Mouse (Mus musculus): ENCODE results near the gene Map6.

Gene Map6

DNA sequence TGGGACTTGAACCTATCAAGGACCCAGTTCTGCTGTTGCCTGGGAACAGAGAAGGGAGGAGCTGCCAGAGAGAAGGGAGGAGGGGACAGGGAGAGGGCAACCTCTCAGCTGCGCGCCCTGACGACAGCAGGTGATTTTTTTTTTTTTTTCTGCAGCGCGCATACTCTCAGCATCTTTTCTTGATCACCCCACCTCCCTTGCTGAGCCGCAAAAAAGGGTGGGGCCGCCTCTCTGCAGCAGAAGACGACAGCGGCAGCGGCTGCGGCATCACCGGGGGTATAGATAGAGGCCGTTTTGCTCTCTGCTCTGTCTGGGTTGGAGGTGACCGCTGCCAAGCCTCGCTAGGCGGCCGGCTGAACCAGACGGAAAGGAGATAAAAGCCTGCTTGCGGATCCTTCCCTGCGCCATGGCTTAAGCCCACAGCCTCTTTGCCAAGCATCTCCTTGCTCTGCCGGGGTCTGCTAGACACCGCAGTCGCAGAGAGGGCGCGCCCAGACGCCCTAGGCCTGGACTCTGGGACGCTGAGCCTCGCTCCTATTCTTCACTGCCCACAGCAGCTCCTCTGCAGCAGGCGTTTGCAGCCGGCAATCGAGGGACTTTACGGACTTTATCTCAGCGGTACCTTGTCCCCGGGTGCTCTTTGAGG lies at the start of gene Map6:
Map6 (plus strand) TSS at position 197 of the 646 bp plus-strand sequence.
- no peak for DNase-seq (ENCODE audit: extremely low spot score, low read depth, low spot score)

DNA sequence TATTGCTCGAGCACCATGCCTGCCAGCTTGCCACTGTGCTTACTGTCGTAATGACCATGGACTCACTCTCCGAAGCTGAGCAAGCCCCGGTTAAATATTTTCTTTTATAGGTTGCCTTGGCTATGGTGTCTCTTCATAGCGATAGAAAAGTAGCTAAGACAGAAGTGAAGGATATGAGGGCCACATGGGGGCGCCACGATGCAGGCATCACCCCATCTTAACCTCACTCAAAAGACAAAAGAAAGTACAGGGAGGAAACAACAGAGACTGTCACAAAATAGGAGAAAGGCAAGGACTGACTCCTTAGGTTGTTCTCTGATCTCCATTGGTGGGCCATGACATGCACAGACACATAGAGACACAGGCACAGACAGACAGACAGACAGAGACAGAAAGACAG lies 43.0 kb upstream of the Map6 start:
- DNase-seq (ENCODE audit: extremely low spot score, low read depth, low spot score) = no peak

DNA sequence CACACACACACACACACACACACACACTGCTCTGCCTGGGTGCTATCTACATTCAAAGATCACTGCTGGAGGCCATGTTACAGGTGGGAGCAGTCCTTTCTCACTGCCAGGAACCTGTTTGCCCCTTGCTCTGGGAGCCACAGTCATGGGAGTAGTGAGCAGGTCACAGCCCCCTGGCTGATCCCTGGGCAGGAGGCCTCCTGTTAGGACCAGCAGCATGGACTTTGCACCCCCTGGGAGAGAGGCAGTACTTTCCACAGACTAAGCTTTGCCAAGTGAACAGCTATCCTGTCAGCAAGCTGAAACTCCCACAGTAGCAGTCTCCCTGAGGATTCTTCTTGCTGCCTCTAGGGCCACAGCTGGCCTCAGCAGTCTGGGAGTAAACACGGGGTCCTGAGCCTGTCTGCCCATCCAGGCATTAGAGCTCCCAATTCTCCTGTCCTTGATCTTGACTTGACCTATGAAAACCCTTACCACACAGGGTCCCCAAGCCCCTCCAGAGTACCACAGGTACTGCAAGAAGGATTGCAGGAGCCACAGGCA lies 42.5 kb upstream of the Map6 start:
- DNase-seq (ENCODE audit: extremely low spot score, low read depth, low spot score) = no peak

DNA sequence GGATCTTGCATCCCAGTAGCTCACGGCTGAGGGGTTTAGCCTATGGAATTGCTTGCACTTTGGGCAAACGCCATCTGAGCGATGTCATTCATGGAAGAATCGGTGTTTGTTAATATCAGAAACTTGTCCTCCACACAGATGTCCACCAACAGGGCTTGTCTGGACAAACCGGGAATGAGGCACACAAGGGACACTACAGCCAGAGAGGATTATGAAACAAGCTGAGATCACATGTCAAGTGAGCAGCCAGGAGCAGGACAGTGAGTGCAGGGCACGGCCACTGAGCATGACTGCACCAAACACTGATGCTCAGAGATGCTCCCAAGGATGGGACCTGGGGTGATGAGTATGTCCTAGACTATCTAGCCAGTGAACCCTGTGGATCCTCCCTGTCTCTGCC lies 41.8 kb upstream of the Map6 start:
- DNase-seq (ENCODE audit: extremely low spot score, low read depth, low spot score) = no peak

DNA sequence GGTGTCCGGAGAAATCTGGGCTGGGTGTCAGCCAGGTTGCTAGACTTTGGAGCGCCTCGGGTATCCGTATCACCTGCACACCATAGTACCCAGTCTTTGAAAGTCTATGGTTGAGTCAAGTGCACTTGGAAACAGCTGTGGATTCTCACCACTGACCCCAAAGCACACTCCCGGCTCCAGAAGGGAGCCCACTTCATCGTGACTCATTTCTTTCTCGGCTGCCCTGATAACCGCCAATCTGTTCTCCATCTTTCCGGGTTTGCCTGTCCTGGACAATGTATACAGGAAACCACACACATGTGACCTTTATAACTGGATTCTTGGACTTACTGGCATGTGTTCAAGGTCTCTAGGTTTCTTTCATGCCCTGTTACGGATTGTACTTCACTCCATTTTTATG lies 40.6 kb upstream of the Map6 start:
- no peak for DNase-seq (ENCODE audit: extremely low spot score, low read depth, low spot score)

DNA sequence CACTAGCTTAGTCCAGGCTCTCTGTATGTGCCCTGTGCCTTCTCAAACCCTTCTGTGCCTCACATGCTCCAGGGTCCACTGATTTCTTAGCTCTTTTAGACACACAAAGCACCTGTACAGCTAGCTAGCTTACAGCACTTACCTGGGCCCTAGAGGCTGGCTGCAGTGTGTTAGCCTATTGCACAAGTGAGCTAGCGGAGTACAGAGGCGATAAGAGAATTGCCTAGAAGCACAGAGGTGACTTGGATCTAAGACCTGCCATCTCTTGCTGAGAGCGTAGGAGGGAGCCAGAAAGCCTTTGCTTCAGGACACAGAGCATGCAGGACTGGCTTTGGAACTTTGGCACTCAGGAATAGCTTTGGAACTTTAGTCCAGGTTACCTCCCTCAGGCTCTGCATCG lies 40.0 kb upstream of the Map6 start:
- no peak for DNase-seq (ENCODE audit: extremely low spot score, low read depth, low spot score)

DNA sequence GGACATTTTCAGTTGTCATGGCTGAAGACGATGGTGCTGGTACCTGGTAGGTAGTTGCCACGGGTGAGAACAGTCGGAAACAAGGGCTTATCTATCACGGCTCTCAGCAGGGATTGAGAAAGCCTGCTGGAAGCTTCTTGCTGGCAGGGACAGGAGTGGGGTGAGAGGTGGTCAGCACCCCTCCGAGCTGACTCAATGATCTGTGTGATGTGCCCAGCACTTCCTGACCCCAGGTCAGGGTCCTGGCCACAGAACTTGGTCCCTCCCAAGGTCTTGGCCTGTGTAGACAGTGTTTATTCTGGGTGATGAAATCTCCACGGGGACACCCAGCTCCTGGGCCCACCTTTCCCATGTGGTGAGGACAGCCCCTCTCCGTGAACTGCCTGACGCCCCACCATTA lies 38.4 kb upstream of the Map6 start:
- no peak for DNase-seq (ENCODE audit: extremely low spot score, low read depth, low spot score)

DNA sequence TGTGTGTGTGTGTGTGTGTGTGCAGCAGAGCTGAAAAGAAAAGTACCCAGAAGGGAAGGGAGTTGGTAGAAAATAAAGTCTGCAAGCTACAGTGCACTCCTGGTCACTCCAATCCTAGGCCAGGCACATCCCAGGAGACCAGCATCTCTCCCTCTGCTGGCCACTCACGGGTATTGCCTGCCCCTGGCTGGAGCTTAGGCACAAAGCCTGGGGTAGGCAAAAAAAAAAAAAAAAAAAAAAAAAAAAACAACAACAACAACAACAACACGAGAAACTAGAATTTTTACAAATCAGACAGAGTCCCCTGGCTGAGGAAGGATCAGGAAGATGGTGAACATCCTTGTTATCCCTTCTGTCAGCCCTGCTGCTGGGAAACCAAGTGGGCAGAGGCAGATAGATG lies 37.8 kb upstream of the Map6 start:
- DNase-seq (ENCODE audit: extremely low spot score, low read depth, low spot score) = no peak

DNA sequence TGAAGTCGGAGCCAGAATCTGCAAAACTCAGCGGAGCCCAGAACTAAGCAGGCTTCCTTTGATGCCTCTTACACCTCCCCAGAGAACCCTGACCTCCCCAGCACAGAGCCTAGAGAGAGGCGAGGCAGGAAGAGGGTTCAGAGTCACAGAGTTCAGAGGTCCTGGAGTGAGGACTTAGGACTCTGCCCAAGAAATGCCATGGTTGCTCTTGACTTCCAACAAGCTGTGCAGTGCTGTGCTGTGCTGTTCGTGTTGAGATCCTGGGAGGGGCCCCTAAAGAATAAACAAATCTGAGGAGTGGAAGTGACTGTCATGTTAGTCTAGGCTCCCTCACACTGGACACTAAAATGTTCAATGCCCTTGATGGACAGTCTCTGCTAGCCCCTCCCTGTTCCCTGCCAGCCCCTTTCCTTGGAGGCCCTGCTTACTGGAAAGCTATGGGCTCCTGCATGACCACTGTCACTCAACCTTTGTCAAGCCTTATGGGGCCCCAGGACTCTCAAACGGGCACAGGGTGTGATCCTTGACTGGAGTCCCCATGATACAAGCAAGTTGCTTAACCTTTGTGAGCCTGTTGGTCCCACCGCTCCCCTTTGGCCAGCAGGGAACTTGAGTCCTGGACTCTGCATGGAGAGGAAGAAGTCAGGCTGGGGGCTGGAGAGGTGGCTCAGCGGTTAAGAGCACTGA lies 37.0 kb upstream of the Map6 start:
- DNase-seq (ENCODE audit: extremely low spot score, low read depth, low spot score) = no peak

DNA sequence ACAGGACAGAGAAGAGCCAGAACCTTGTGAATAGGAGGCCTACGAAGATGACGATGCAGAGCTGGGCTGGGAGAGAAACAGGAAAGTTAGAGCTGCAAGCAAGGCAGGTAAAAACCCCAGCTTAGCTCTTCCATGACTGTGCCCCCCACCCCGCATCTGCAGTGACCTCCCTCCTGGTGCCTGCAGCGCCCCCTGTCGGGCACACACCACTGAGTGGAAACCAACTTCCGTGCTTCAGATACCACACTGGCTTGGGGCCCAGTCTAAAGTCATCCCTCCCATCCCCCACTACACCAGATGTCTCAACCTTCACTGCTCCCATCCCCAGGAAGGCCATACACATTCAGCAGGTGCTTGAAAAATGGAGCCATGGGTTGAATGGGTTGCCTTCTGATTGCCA lies 34.7 kb upstream of the Map6 start:
- no peak for DNase-seq (ENCODE audit: extremely low spot score, low read depth, low spot score)

DNA sequence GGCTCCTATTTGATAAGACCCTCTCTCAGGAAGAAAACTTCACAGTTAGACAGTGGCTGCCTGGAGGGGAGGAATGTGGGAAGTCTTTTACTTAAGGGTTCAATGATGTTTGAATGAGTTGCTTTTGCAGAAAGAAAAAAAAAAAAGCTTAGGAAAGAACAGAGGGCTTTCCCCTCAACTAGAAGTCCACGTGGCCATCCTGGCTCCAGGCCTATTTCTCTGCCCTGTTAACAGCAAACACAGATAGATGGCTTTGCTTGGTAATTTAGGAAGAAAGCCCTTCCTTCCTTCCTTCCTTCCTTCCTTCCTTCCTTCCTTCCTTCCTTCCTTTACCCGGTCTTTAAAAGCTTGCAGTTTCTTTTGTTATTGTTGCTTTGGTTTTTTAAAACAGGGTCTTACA lies 32.3 kb upstream of the Map6 start:
- no peak for DNase-seq (ENCODE audit: extremely low spot score, low read depth, low spot score)

DNA sequence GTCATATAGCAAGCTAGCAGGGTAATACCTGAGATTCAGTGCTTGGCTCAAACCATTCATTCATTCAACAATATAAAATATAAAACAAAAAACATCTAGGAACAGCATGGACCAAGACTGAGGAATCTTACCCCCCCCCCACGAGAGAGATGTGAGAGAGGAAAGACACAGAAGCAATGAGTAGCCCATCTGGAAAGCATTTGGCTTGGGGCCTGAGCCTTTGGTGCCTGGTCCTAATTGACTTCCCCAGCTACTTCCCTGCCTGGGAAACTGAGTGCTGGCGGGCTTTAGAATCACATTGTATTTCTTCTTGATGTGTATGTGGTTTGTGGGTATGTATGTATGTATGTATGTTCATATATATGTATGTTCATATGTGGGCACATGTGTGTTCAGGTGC lies 31.6 kb upstream of the Map6 start:
- no peak for DNase-seq (ENCODE audit: extremely low spot score, low read depth, low spot score)

DNA sequence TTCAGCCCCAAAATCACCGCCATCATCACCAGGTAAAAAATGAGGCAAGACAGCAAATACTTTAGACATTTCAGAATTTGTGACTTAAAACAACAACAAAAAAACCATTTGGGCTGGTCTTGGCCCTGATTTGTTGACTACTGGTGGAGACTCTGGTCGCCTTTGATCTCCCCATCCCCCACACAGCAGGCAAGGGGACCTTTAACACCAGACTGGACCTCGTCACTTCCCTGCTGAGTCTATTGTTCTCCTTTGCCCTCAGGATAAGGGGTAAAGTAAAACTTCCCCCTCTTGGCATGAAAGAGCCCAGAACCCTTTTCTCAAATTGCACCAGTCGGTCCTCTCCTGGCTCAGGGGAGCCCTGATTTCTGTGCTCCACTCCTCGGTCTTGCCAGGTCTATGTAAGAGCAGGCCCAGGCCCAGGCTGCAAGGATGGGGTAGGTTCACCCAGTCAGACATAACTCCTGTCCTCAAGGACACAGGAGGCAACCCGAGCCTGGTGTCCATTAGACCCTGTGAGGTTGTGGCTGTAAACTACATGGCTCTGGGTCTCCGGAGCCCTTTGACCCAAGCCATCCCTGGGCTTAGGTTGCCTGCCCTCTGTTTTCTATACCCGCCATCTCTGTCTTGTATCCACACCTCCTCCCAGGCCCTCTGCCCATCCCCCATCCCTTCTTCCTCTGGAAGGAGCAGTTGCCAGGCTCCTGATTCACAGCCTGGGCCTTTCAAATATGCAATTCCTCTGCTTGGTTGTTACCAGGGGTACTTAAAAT lies 30.2 kb upstream of the Map6 start:
- DNase-seq (ENCODE audit: extremely low spot score, low read depth, low spot score) = no peak

DNA sequence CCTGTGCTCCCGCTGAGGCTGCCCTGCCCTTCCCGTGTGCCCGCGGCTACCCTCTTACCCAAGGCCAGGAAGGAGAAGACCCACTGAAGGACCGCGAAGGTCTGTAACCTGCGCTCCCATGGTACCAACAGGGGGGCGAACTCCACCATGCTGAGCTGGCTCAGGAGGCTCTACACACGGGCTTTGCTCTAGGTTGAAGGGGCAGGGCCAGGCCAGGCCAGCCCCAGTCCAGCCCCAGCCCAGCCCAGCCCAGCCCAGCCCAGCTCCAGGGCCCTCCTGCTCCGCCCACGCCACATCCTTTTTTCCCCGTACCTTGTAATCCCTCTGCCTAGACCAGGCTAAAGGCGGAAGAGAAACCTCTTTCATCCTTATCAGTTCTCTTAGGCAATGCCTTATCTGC lies 28.8 kb upstream of the Map6 start, which contains the start of gene Mogat2:
Mogat2 (minus strand) TSS at position 203 of the 400 bp plus-strand sequence.
- no peak for DNase-seq (ENCODE audit: extremely low spot score, low read depth, low spot score)

DNA sequence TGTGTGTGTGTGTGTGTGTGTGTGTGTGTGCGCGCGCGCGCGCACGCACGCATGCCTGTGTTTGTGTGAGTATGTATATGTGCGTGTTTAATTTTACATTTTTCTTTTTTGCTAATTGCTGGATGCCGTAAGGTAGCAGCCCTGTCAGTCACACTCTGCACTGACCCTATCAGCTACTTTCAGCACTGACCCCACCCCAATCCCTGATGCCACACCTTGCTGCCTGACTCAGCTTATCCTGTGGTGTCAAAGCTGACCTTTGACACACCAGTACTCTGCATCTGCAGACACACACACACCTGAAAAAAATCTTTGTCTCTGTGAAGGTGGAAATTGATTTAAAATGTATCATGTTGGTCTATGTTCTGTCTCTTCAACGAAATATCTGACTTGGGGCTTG lies 25.1 kb upstream of the Map6 start:
- no peak for DNase-seq (ENCODE audit: extremely low spot score, low read depth, low spot score)

DNA sequence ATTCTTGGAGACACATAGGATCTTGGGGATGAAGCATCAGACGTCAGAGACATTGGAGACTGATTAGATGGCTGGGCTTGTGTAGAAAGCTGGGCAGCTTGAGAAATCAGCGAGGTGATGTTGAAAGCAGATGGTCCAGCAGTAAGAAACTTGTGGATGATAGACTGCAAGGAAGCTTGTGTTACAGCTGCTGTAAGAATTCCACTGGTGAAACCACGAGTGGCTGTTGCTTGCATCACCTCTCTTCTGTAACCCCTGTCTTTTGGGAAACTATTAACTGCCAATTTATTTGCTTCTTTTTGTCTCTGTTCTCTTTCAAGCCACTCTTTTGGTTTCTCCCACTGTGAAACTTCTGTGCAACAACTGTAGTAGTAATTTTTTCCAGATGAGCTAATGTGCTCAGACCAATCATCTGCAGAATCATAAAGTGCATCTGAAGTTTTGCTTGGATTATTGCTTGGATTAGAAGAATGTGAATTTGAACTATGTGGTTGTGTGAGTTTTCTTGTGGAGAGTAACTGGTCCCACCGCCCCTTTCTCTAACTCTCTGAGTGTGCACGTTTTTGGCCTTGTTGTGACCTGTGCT lies 19.0 kb upstream of the Map6 start:
- DNase-seq (ENCODE audit: extremely low spot score, low read depth, low spot score) = no peak

DNA sequence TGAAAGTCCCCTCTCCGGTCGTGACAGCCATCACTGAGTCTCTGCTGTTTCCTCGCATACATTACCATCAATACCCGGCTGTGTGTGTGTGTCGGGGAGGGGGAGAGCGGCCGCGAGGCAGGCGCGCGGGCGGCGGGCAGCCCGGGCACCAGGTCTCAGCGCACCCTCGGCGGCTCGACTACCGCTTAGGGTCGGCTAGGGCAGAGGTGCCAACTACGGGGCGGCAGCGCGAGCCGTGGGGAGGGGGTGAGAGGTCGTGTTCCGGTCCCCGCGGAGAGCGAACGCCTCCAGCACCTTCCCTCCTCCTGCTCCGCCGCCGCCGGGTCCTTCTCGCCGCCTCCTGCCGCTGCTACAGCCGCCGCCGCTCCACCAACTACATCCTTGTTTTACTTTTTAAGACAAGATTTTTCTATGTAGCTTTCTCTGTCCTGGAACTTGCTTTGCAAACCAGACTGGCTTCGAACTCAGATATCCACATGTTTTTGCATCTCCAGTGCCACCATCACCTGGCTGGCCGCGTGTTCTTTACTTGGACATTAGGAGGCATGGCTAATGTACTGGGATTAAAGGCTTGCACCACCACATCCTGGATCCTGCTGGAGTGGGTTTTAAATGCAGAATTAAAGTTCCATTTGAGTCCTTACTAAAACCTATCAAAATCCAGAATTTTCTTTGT lies 18.2 kb upstream of the Map6 start:
- no peak for DNase-seq (ENCODE audit: extremely low spot score, low read depth, low spot score)

DNA sequence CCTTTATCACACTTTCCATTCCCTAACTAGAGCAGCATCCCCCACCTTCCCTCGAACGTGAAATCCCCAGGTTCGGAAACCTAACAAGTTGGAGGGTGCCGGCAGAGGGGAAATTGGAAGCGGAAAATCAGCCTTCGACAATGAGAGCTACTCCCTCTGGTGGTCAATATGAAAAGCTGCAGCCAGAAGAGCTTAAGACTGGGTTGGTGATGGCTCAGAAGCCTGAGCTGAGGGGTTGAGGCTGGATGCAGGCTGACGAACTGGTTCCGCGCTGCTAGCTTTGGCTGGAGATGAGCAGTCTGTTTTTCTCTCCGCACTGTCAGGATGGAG lies 17.7 kb upstream of the Map6 start:
- DNase-seq (ENCODE audit: extremely low spot score, low read depth, low spot score) = no peak

DNA sequence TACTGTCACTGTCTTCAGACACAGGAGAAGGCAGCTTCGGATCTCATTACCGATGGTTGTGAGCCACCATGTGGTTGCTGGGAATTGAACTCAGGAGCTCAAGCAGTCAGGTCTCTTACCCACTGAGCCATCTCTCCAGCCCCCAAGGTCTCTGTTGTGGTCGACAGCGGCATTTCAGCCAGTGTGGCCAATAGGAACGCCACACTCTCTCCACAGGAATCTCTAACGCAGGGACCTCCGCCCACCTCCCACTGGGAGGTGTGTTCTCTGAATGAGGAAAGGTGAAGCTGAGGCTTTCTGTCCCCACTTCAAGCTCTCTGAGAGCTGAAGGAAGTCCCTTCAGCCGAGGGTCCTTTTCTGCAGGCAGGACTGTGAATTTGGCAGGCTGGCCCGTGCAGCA lies 16.9 kb upstream of the Map6 start:
- no peak for DNase-seq (ENCODE audit: extremely low spot score, low read depth, low spot score)

DNA sequence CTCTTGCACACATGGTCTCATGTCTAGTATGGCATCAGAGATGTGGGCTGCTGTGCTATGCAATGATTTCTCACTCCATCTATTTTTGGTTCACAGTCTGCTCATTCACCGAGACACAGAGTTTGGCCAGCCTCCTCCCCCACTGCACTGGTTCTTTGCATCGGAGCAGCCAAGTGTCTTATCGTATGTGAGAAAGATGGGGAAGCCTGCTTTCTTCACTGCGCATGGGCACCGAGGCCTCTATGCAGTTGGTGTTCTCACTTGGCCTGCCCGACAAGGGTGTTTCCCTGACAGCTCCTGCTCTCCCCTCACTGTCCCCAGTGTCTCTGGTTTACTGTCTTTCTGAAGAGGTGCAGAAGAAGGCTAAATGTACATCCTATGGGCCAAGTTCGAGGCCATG lies 12.2 kb upstream of the Map6 start:
- DNase-seq (ENCODE audit: extremely low spot score, low read depth, low spot score) = no peak

DNA sequence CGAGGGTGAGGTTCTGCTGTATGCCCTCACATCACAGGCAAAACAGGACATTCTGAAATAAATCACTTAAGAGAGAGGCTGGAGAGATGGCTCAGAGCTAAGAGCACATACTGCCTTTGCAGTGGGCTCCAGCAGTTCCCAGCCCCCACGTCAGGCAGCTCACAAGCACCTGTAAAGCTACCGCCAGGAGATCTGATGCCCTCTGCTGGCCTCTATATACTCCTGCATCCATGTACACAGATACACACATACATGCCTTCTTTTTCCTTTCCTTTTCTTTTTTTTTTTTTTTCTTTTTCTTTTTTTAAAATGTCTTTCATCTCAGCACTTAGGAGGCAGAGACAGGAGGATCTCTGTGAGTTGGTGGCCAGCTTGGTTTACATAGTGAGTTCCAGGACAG lies 5.3 kb upstream of the Map6 start:
- no peak for DNase-seq (ENCODE audit: extremely low spot score, low read depth, low spot score)
